Mouse (Mus musculus): ENCODE measurements at regions not wholly inside any gene's neighbourhood (a gene's known extent, or its start where the extent isn't known, plus 50 kb on each side); places are given as distances from the start of the nearest gene placed in this dataset.

GRCm38 (mm10) chr7:72627369-72627768 lies 321.0 kb upstream of the Mctp2 start:
- TF ChIP-seq CTCF (IDR thresholded peaks at IDR 0.05; ENCODE audit: insufficient read depth, low read depth, low read length) = no peak
- no peak for TF ChIP-seq POLR2A (IDR thresholded peaks at IDR 0.05; ENCODE audit: insufficient read depth, low read depth, low read length)
